Mouse (Mus musculus) ES-CJ7 (cell line): ENCODE results near the gene Bank1.

Experiments used
- DNase-seq: peaks from one replicate; pipeline ENCODE4 v3.0.0; 2011; ENCODE audit warnings: low read depth, low spot score

The Bank1 gene

GRCm38 (mm10) chr3:136007081-136007828, 318.6 kb downstream of the Bank1 start:
- DNase-seq = no peak
